Comparison of ENCODE assay signal across 9 mouse cellular contexts in the genomic region with DNA sequence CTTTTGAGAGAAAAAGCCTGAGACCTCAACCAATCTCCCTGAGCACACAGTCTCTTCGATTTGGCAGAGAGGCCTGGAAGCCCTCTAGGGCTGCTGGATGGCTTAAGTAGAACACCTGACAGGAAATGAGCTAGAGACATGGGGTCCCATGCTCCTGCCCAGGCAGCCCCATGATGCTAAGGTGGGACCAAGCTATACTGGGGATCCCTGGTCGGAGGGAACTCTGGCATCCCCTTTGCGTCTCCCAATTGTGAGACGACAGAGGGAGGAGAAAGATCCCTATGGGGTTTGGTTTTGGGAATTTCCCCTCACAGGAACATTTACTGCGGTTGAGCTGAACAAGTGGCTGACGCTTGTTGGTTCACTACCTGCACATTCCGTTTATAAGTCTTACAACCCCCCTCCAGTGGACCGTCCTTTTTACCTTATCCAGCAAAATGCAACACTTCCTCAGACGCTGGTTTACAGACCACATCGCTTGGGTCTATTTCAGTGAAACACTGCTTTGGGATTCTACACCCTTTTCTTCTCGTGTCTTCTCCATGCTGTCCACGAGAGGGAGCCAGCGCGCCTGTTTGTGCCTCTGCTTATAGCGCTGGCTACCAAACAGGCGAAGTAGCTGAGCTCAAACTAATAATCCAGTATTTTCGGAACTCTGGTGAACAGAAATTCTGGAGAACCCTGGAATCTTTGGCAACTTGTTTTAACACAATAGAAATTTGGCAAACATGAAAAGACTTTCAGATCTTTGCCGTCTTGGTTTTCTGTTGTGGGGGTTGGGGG.
A peak's percentile ranks its signal among the peaks of the same experiment; 100 is the strongest.
DNase-seq lines count a peak whose midpoint lies in the region; ATAC-seq lines count a peak whose summit lies in the region.
"Had no signal": no experiment of that assay in that cellular context is flagged by ENCODE, and none has a peak within 500 bp of the region (broad histone marks: within the 10 kb centered on the region; RNA-seq: fewer than 3 reads in every experiment).

No protein-coding gene starts in this region.

- H3K36me3 ChIP-seq in embryonic facial prominence, embryonic 15.5 days, result no peaks in the 10 kb centered on the region
- no peaks in the 10 kb centered on the region for H3K36me3 ChIP-seq in heart, embryonic 16.5 days (ENCODE audit: control insufficient read depth, insufficient read depth)
- H3K36me3 ChIP-seq: midbrain, embryonic 12.5 days had no signal

- peak overlapping the region; percentile 61 for H3K27ac ChIP-seq in embryonic facial prominence, embryonic 15.5 days (replicated peaks)
- no peak overlapping the region for H3K27ac ChIP-seq in heart, embryonic 16.5 days (ENCODE audit: low read length)
- H3K27ac ChIP-seq: midbrain, embryonic 12.5 days had no signal

- no peak overlapping the region for H3K4me3 ChIP-seq in embryonic facial prominence, embryonic 15.5 days (replicated peaks)
- no peak overlapping the region for H3K4me3 ChIP-seq in heart, embryonic 16.5 days (ENCODE audit: low read length)
- H3K4me3 ChIP-seq: midbrain, embryonic 12.5 days had no signal

- DNase-seq in ES-CJ7 (ENCODE audit: low read depth, low spot score), result peak; percentile 84
- peak; percentile 80 to 88 for DNase-seq in adrenal gland, postnatal 36 days
- DNase-seq in layer of hippocampus, adult 11-12 months (ENCODE audit: low spot score), result peak; percentile 60
- DNase-seq in lung, postnatal 14 days, result peak; percentile 87
- DNase-seq in right cerebral cortex, adult 18-20 months, result peak; percentile 80
- peak; percentile 68 to 75 for DNase-seq in urinary bladder, postnatal 36 days (ENCODE audit: low spot score in 2 of 2)

- no peak overlapping the region; the same call in 1 of the 2 replicates for H3K4me2 ChIP-seq in embryonic facial prominence, embryonic 15.5 days (replicated peaks)
- H3K4me2 ChIP-seq in heart, embryonic 16.5 days (ENCODE audit: low read depth, low read length), result peak overlapping the region; percentile 39; the same call in 1 of the 2 replicates
- H3K4me2 ChIP-seq: midbrain, embryonic 12.5 days had no signal

- no peak overlapping the region for H3K9ac ChIP-seq in embryonic facial prominence, embryonic 15.5 days
- no peak overlapping the region for H3K9ac ChIP-seq in heart, embryonic 16.5 days (ENCODE audit: low read length)
- H3K9ac ChIP-seq: midbrain, embryonic 12.5 days had no signal

- H3K27me3 ChIP-seq in embryonic facial prominence, embryonic 15.5 days, result no peaks in the 10 kb centered on the region
- H3K27me3 ChIP-seq in heart, embryonic 16.5 days (ENCODE audit: control insufficient read depth, insufficient read depth, low read length), result no peaks in the 10 kb centered on the region

- no peaks in the 10 kb centered on the region for H3K9me3 ChIP-seq in embryonic facial prominence, embryonic 15.5 days (replicated peaks)
- no peaks in the 10 kb centered on the region for H3K9me3 ChIP-seq in heart, embryonic 16.5 days (replicated peaks; ENCODE audit: control insufficient read depth, low read length)
- H3K9me3 ChIP-seq: midbrain, embryonic 12.5 days had no signal

- WGBS in embryonic facial prominence, embryonic 15.5 days, result 15% methylated on average over 18 of the region's 18 CpGs
- WGBS in heart, embryonic 16.5 days, result 19% methylated on average over 18 of the region's 18 CpGs

- no peak for ATAC-seq in embryonic facial prominence, embryonic 15.5 days (ENCODE audit: insufficient number of reproducible peaks, low FRiP score, low TSS enrichment, low read depth)
- ATAC-seq in heart, embryonic 16.5 days (replicated peaks; ENCODE audit: extremely low read depth, insufficient read depth, low FRiP score), result no peak; the same call in 1 of the 2 replicates

- peaks cover 34% of the 10 kb centered on the region for H3K4me1 ChIP-seq in embryonic facial prominence, embryonic 15.5 days
- H3K4me1 ChIP-seq in heart, embryonic 16.5 days (ENCODE audit: control insufficient read depth, insufficient read depth, low read length), result 0 out of 2 replicates have a peak, but pooled peaks cover 4% of the 10 kb centered on the region
